Mouse (Mus musculus) myocyte (in vitro differentiated cells): ENCODE measurements around the gene 6430628N08Rik.

ENCODE experiments used
- CEBPB ChIP-seq: IDR thresholded peaks from 2 replicates; pipeline ENCODE4 v1.6.1; 2011; ENCODE audit warnings: mild to moderate bottlenecking, moderate library complexity; ENCODE audit not compliant: poor library complexity, insufficient read depth, severe bottlenecking
- E2F4 ChIP-seq: IDR thresholded peaks from one replicate; pipeline ENCODE4 v1.6.1; 2011; ENCODE audit warnings: mild to moderate bottlenecking, control low read depth, moderate library complexity; ENCODE audit not compliant: insufficient read depth
- MAX ChIP-seq: IDR thresholded peaks from one replicate; pipeline ENCODE4 v1.6.1; 2011; ENCODE audit warnings: low read depth, mild to moderate bottlenecking, control low read depth
- MYOD1 ChIP-seq, 3 experiments: IDR thresholded peaks; one replicate each; pipeline ENCODE4 v1.6.1; 2011; ENCODE audit warnings: control low read depth in 2 of 3, low read depth in 2 of 3, mild to moderate bottlenecking in 2 of 3, moderate library complexity in 1 of 3; ENCODE audit not compliant: insufficient read length in 2 of 3, control insufficient read depth in 1 of 3
- MYOG ChIP-seq, 3 experiments: IDR thresholded peaks; one replicate each; pipeline ENCODE4 v1.6.1; 2011; ENCODE audit warnings: control low read depth in 2 of 3, low read depth in 2 of 3, mild to moderate bottlenecking in 2 of 3; ENCODE audit not compliant: insufficient read length in 2 of 3, control insufficient read depth in 1 of 3, insufficient read depth in 1 of 3
- POLR2A ChIP-seq: IDR thresholded peaks from one replicate; pipeline ENCODE4 v1.6.1; 2011; ENCODE audit warnings: low read depth, mild to moderate bottlenecking, control low read depth, moderate library complexity; ENCODE audit not compliant: insufficient read length
- POLR2AphosphoS2 ChIP-seq: IDR thresholded peaks from one replicate; pipeline ENCODE4 v1.6.1; 2011; ENCODE audit warnings: low read depth, control low read depth; ENCODE audit not compliant: insufficient read length
- TCF3 ChIP-seq: IDR thresholded peaks from one replicate; pipeline ENCODE4 v1.6.1; 2011; ENCODE audit warnings: low read depth, control low read depth; ENCODE audit not compliant: insufficient read length
- USF1 ChIP-seq: IDR thresholded peaks from one replicate; pipeline ENCODE4 v1.6.1; 2011; ENCODE audit warnings: low read depth, mild to moderate bottlenecking, control low read depth, moderate library complexity

- TF ChIP-seq USF1 (no peak), MAX (no peak), MYOD1 (IDR thresholded peaks at IDR 0.05; ENCODE audit: control insufficient read depth in 1 of 3, insufficient read length in 2 of 3, low read depth in 2 of 3) (no peak), POLR2A (no peak), TCF3 (no peak), POLR2AphosphoS2 (peak; percentile 7), E2F4 (no peak), MYOG (IDR thresholded peaks at IDR 0.05; ENCODE audit: control insufficient read depth in 1 of 3, insufficient read depth in 1 of 3, insufficient read length in 2 of 3, low read depth in 2 of 3) (no peak), CEBPB (no peak)
Measured at GRCm38 (mm10) chr4:115878828-115879227, 11.6 kb upstream of the 6430628N08Rik start.
